Mouse (Mus musculus) C2C12 (cell line): ENCODE data around the gene Cdk2ap2.

ENCODE experiments used
- CEBPB ChIP-seq: IDR thresholded peaks from one replicate; pipeline ENCODE4 v1.6.1; 2011; ENCODE audit warnings: low read depth, mild to moderate bottlenecking, control low read depth, moderate library complexity
- CTCF ChIP-seq: IDR thresholded peaks from one replicate; pipeline ENCODE4 v1.5.1; 2011; ENCODE audit not compliant: control insufficient read depth, insufficient read depth, insufficient read length
- FOSL1 ChIP-seq: IDR thresholded peaks from one replicate; pipeline ENCODE4 v1.8.0; 2011; ENCODE audit warnings: mild to moderate bottlenecking, low read length; ENCODE audit not compliant: poor library complexity, insufficient read depth, severe bottlenecking
- MAX ChIP-seq: IDR thresholded peaks from one replicate; pipeline ENCODE4 v1.6.1; 2011; ENCODE audit warnings: mild to moderate bottlenecking, control low read depth
- MYOG ChIP-seq: IDR thresholded peaks from one replicate; pipeline ENCODE4 v1.6.1; 2011; ENCODE audit not compliant: control insufficient read depth, insufficient read length; ENCODE audit errors: extremely low read depth
- USF1 ChIP-seq: IDR thresholded peaks from one replicate; pipeline ENCODE4 v1.6.1; 2011; ENCODE audit warnings: low read depth, mild to moderate bottlenecking, control low read depth, moderate library complexity

DNA sequence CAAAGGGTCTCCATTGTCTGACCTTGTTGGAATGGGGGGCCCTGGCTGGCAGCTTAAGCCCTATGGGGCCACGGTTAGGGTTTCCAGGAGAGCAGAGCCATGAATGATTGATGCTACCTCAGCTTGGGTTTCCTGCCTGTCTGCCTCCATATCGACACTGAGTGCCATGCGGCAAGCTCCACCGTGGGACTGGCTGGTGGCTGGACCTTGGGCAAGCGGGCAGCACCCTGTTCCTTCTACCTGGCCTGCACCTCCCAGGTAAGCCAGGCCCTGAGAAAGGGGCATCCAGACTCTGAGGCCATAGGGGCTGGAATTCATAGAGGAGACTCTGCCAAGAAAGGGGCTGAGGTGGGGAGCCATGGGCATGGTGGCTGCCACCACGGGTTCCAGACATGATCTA lies 43.2 kb downstream of the Cdk2ap2 start:
- TF ChIP-seq CTCF (no peak), MYOG (no peak), MAX (no peak), FOSL1 (no peak), USF1 (no peak), CEBPB (no peak)
